26 mouse cellular contexts compared by ENCODE assay signal in the genomic region with DNA sequence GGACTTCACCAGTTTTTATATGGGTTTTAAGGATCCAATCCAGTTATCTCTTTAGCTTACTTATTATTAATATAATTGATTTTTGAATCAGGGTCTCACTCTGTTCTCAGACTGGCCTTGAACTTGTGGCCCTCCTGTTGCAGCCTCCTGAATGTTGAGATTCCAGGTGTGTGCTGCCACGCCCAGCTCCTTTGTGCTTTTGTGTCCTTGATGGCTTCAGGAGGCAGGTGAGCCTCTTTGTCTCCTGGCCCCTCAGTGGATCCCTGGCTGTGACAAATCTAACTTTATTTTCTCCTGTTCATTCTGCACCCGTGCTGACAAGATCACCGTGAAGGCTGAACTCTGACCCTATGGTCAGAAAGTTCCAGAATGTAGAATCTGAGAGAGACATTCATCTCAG.
"Had no signal": no experiment of that assay in that cellular context is flagged by ENCODE, and none has a peak within 500 bp of the region (broad histone marks: within the 10 kb centered on the region; RNA-seq: fewer than 3 reads in every experiment).

No protein-coding gene starts in this region.

- H3K4me3 ChIP-seq: heart, embryonic 12.5 days; heart, embryonic 13.5 days; heart, embryonic 15.5 days; hindbrain, embryonic 10.5 days; hindbrain, embryonic 12.5 days; hindbrain, embryonic 13.5 days; hindbrain, embryonic 15.5 days; intestine, embryonic 15.5 days; kidney, embryonic 15.5 days; layer of hippocampus, adult 2 months; left cerebral cortex, adult 2 months had no signal

- H3K9me3 ChIP-seq: heart, embryonic 12.5 days; heart, embryonic 15.5 days; hindbrain, embryonic 10.5 days; hindbrain, embryonic 12.5 days; hindbrain, embryonic 13.5 days; hindbrain, embryonic 15.5 days; intestine, embryonic 15.5 days; kidney, embryonic 15.5 days had no signal

- DNase-seq: heart, postnatal 36 days; kidney, adult 11 months; kidney, adult 18-20 months; kidney, adult 2 months; kidney, adult 8-10 months; kidney, adult 9 months; kidney, postnatal 10 days; kidney, postnatal 14 days; kidney, postnatal 25 days; kidney, postnatal 36 days; kidney, postnatal 4 days; layer of hippocampus, postnatal 36 days had no signal

- H3K27ac ChIP-seq: heart, embryonic 13.5 days; heart, embryonic 15.5 days; hindbrain, embryonic 12.5 days; hindbrain, embryonic 13.5 days; hindbrain, embryonic 14.5 days; hindbrain, embryonic 15.5 days; hindbrain, postnatal 0 days; intestine, embryonic 15.5 days; kidney, embryonic 15.5 days; kidney, postnatal 0 days; layer of hippocampus, adult 2 months; left cerebral cortex, adult 2 months had no signal

- H3K9ac ChIP-seq: heart, embryonic 12.5 days; heart, embryonic 13.5 days; heart, embryonic 15.5 days; hindbrain, embryonic 12.5 days; hindbrain, embryonic 13.5 days; hindbrain, embryonic 14.5 days; hindbrain, embryonic 15.5 days; intestine, embryonic 15.5 days; kidney, embryonic 15.5 days had no signal

- H3K36me3 ChIP-seq: heart, embryonic 12.5 days; heart, embryonic 13.5 days; heart, embryonic 15.5 days; hindbrain, embryonic 10.5 days; hindbrain, embryonic 12.5 days; hindbrain, embryonic 13.5 days; hindbrain, embryonic 15.5 days; intestine, embryonic 15.5 days; kidney, embryonic 15.5 days had no signal

- H3K4me1 ChIP-seq: hindbrain, embryonic 15.5 days had no signal

- H3K27me3 ChIP-seq: heart, embryonic 15.5 days; hindbrain, embryonic 12.5 days; hindbrain, embryonic 15.5 days; kidney, embryonic 15.5 days had no signal
